Mouse (Mus musculus) spleen, adult 2 months (tissue): Measurements from ENCODE around the gene Gpr39. TPM values are rescaled to one million over a fixed set of nuclear protein-coding genes. Genes with fewer than 3 reads are reported as not detected.
"Not testable (repeated sequence)": the region's sequence is repeated elsewhere in the genome, so short reads cannot be mapped to it uniquely, and the experiment has no call there.

Experiments
- DNase-seq, 2 experiments: peaks; one replicate each; pipeline versions ENCODE4 v3.0.0 to v3.0.0-alpha.2; 2012 to 2021; ENCODE audit warnings: low spot score in 2 of 2, low read depth in 1 of 2
- H3K27ac ChIP-seq: fragments of 200-500 bp; 2 replicates; pipeline ENCODE4 v1.5.1; 2012; ENCODE audit warnings: low read length, inconsistent platforms; ENCODE audit not compliant: insufficient read depth
- H3K27me3 ChIP-seq: fragments of 200-500 bp; 2 replicates; pipeline ENCODE4 v1.6.1; 2012; ENCODE audit warnings: mild to moderate bottlenecking, moderate library complexity, low read length, inconsistent platforms; ENCODE audit not compliant: control insufficient read depth, insufficient read depth
- H3K36me3 ChIP-seq: fragments of 200-500 bp; 2 replicates; pipeline ENCODE4 v1.6.1; 2012; ENCODE audit warnings: mild to moderate bottlenecking, low read length, inconsistent platforms; ENCODE audit not compliant: control insufficient read depth, insufficient read depth
- H3K4me1 ChIP-seq: fragments of 200-500 bp; 2 replicates; pipeline ENCODE4 v1.6.1; 2011; ENCODE audit warnings: inconsistent platforms; ENCODE audit not compliant: control insufficient read depth, insufficient read depth, insufficient read length
- H3K4me3 ChIP-seq: fragments of 200-500 bp; 2 replicates; pipeline ENCODE4 v1.5.1; 2011; ENCODE audit warnings: mild to moderate bottlenecking, inconsistent platforms; ENCODE audit not compliant: insufficient read depth, insufficient read length; ENCODE audit errors: extremely low read depth
- CTCF ChIP-seq: fragments of 200-500 bp; IDR thresholded peaks from 2 replicates; pipeline ENCODE4 v1.5.1; 2011; ENCODE audit warnings: mild to moderate bottlenecking, inconsistent platforms; ENCODE audit not compliant: insufficient read depth, insufficient read length, insufficient replicate concordance; ENCODE audit errors: extremely low read depth
- POLR2A ChIP-seq: fragments of 200-500 bp; IDR thresholded peaks from 2 replicates; pipeline ENCODE4 v1.6.1; 2011; ENCODE audit warnings: low read depth, low read length, inconsistent platforms
- WGBS: fragments of 180-500 bp; shearing (Covaris S2); methylation state at CpG from one replicate; pipeline ENCODE4 v1.1.7; 2018; 5-methylcytosine and 5-hydroxymethylcytosine counted together
- polyA plus RNA-seq: library from polyadenylated mRNA; depleted of rRNA; stranded (reverse); fragments of >200 nt; gene quantifications from 2 replicates; pipeline ENCODE4 v1.2.3, GENCODE M21; 2012; rRNA removed

Gpr39 gene
- 0.25 and 0.29 TPM in 2 replicates for polyA plus RNA-seq

DNA sequence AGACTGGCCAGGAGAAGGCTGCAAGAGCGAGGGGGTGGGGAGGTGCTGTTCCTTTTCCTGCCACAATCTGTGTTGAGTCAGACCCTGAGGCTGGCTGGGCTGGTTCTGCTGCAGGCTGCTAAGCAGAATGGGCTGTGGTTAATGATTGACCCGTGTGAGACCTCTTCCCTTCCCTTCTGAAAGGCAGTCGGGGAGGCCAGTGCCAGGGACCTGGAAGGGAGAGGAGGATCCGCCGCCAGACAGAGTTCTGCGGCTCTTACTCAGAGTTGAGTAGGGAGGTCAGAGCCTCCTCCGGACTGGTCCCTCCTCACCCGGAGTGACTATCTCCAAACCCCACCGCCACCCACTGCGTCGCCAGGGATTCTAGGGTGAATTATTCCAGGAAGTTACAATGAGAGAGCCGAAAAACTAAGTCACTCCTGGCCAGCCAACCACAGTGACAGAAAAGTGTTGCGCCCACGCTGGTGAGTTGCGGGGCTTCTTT is at the start of gene Gpr39:
Gene Gpr39 (plus strand): TSS at position 206 of the 484 bp plus-strand sequence.
- H3K27ac ChIP-seq: no peak within 1 kb of the TSS
- H3K27me3 ChIP-seq: no peaks in the 10 kb centered on the region
- no peak within 1 kb of the TSS for H3K4me3 ChIP-seq

DNA sequence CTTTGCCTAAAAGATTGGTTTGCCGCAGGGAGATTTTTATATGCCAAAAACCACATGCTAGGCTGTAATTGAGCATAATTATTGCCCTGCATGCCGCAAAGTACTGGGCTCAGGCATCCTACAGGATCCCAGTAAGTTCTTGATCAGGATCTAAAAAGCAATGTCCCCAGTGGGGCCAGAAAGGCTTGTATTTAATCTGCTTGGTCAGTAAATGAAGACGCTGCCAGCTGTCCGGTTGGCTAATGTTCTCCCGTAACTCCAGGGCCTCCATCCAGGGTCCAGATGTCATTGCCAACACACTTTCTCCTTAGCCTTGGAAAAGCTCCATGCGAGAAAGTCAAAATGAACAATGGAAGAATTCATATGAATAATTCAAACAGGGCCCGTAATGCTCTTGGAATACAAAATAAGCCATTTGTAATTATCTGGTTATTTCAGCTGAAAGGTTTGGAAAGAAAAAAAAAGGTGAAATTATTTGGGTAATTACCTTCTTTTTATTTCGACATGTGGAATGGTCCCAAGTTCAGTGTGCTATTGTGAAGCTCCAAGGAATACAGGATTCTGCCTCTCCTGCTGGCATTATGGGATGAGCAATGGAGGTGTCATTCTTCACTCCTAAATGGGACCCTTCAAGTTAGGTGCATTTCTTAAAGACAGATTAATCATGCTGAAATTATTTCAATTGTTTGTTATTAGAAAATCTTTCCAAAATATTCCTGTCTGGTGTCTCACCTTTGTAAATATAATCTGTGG is 37.1 kb upstream of the Gpr39 start:
- no peak overlapping the region for H3K27ac ChIP-seq
- WGBS: 92% methylated on average over 8 of the region's 8 CpGs
- TF ChIP-seq POLR2A: no peak
- no peak for TF ChIP-seq CTCF
- DNase-seq: no peak
- no peaks in the 10 kb centered on the region for H3K4me1 ChIP-seq
- H3K36me3 ChIP-seq: no peaks in the 10 kb centered on the region
- H3K4me3 ChIP-seq: no peak overlapping the region
- H3K27me3 ChIP-seq: no peaks in the 10 kb centered on the region

More for the DNA sequence above, at the start of gene Gpr39:
- WGBS: 27% methylated on average over 15 of the region's 15 CpGs
- Histone ChIP-seq H3K4me1 (no peaks in the 10 kb centered on the region), H3K36me3 (no peaks in the 10 kb centered on the region)
- no peak for DNase-seq
- no peak for TF ChIP-seq POLR2A
- TF ChIP-seq CTCF: no peak

DNA sequence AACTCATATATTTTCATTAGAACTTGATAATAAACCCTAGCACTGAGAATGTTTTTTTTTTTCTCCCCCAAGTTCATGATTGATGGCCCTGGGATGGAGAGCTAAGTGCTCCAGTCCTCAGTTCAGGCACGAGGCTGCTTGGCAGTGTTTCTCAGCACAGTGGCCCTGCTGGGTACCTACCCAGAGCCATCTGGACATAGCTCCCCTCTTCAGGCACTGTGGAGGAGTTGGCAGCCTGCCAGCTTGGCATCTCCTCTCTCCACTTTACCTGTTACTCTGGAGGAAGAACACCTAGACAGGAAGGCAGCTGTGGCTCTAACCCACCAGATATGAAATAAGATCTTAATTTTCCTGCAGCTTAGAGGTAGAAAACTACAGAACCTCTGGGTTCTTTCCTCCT is 33.2 kb upstream of the Gpr39 start:
- Histone ChIP-seq H3K4me1 (no peaks in the 10 kb centered on the region), H3K27me3 (no peaks in the 10 kb centered on the region), H3K4me3 (no peak overlapping the region), H3K36me3 (no peaks in the 10 kb centered on the region), H3K27ac (no peak overlapping the region)
- DNase-seq: no peak
- WGBS: 72% methylated on average over 1 of the region's 1 CpGs
- TF ChIP-seq CTCF (no peak), POLR2A (no peak)

DNA sequence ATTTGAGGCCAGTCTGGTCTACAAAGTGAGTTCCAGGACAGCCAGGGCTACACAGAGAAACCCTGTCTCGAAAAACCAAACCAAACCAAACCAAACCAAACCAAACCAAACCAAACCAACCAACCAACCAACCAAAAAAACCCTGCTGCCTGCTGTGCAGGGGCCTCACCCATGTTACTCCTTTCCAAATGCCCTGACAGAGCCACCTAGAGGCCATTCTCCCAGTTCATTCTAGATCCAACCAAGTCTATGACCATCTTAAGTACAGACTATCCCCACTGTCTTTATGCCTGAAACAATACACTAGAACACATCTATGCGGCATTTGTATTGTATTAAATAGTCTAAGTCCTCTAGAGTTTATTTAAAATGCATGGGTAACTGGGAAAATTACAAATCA is 30.0 kb upstream of the Gpr39 start:
- DNase-seq, H3K27me3 ChIP-seq, H3K36me3 ChIP-seq, H3K4me3 ChIP-seq, H3K27ac ChIP-seq, H3K4me1 ChIP-seq: not testable (repeated sequence)
- WGBS: 84% methylated on average over 2 of the region's 2 CpGs

DNA sequence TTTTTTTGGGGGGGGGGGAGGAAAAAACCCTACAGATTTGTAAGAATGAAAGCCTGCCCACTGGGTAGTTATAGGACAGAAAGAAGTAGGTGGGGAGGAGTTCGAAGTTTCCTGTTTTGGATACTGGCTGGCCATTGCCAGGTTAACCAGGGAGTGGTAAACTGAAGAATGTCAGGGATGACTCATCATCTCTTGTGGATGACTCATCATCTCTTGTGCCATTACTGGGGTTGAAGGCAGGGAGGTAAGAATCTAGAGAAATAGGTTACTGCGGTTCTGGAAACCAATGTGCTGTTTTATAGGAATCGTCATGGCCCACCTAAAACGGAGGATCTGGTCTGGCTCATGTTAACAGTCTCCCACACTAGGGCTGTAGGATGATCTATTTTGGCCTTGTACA is 28.8 kb upstream of the Gpr39 start:
- Histone ChIP-seq H3K4me1 (no peaks in the 10 kb centered on the region), H3K27ac (no peak overlapping the region), H3K36me3 (no peaks in the 10 kb centered on the region), H3K27me3 (no peaks in the 10 kb centered on the region), H3K4me3 (no peak overlapping the region)
- no peak for TF ChIP-seq POLR2A
- no peak for TF ChIP-seq CTCF
- WGBS: 86% methylated on average over 4 of the region's 4 CpGs
- no peak for DNase-seq

DNA sequence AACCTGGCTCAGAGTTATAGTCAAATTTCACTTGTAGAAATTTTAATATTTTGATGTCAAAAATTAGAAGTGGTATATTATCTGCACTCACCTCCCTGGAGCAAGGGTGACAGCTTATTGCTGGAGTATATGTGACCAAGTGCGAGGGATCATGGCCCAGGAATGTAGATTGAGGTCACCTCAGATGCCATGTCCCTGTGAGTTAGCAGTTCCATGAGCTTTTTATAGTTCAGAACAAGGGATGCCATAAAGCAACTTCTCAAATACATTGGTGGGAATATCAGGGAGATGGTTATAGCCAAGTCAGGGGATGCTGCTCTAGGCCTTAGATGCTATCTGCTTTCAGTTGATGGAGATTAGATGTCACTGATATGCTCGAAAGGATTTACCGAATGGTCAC is 27.7 kb upstream of the Gpr39 start:
- DNase-seq: no peak
- no peak for TF ChIP-seq CTCF
- no peak for TF ChIP-seq POLR2A
- no peak overlapping the region for H3K4me3 ChIP-seq
- H3K36me3 ChIP-seq: no peaks in the 10 kb centered on the region
- no peaks in the 10 kb centered on the region for H3K27me3 ChIP-seq
- 96% methylated on average over 3 of the region's 3 CpGs for WGBS
- H3K4me1 ChIP-seq: no peaks in the 10 kb centered on the region
- no peak overlapping the region for H3K27ac ChIP-seq

DNA sequence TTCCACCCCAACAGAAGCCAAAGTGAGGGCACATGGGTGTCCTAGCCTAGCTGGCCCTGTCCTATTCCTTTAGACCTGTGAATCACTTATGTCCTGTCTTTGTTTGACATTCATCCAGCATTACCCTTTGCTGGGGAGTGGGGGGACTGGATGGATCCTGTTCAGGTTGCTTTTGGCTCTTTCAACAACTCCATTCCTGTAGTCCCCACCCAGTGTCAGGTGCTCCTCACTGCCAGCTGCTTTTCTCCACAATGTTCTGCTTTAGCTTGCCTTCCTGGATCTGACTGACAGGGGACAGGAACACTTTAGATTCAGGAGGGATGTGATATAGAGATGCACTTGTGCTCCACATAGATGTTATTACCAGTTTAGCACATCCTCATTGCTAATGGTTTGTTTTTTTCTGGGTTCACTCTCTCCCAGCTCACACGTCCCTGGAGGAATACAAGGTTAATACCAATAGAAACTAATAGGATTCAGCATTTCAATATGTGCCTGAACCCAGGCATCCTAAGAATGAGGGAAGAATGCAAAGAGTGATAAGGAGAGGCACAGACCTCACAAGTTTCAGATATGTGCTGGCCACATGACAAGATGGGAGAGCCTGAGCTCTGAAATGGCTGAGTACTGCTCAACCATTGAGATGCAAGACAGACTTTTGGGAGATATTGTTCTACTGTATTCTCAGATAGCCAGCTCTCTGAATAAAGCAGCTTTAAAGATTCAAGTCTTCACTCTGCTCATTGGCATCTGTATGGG is 23.8 kb upstream of the Gpr39 start:
- no peak for TF ChIP-seq POLR2A
- Histone ChIP-seq H3K36me3 (no peaks in the 10 kb centered on the region), H3K27ac (no peak overlapping the region), H3K4me1 (no peaks in the 10 kb centered on the region), H3K27me3 (no peaks in the 10 kb centered on the region), H3K4me3 (no peak overlapping the region)
- DNase-seq: no peak
- 80% methylated on average over 1 of the region's 1 CpGs for WGBS
